Mouse (Mus musculus): ENCODE results near the gene Selplg.

DNA sequence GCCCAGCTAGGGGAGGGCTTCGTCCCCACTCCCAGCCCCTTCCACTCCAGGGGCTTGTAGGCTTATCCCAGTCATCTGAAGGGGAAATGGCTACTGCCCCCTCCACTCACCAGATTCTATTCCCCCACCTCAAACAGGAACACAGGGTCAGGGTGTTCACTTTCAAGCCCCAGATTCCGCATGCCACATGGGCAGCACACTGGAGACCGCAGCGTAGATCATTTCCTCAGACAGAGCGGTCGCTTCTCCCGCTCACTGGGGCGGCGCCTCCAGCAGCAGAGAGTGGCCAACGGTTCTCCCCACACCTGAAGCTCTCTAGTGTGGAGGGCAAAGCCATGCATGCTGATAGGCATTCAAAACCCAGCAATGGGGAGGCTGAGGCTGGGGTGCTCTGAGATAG lies 4.5 kb upstream of the Selplg start:
- TF ChIP-seq CTCF (IDR thresholded peaks at IDR 0.05; ENCODE audit: low read depth) (no peak), EP300 (IDR thresholded peaks at IDR 0.05; ENCODE audit: low read depth) (no peak)
